Mouse (Mus musculus) embryonic fibroblast, embryonic 13.5 days (primary cell): Measurements from ENCODE around the gene Daglb.

Source experiments
- CTCF ChIP-seq: IDR thresholded peaks from 2 replicates; pipeline ENCODE4 v1.5.1; 2011; ENCODE audit warnings: mild to moderate bottlenecking, control low read depth, low read length, moderate library complexity, borderline replicate concordance; ENCODE audit not compliant: insufficient read depth
- POLR2A ChIP-seq: IDR thresholded peaks from 2 replicates; pipeline ENCODE4 v1.6.1; 2011; ENCODE audit warnings: low read depth, mild to moderate bottlenecking, control low read depth, low read length, moderate library complexity

- TF ChIP-seq POLR2A, result no peak
- no peak for TF ChIP-seq CTCF
Measured at GRCm38 (mm10) chr5:143512305-143512704, 47.9 kb downstream of the Daglb start.
